Mouse (Mus musculus) spleen, adult 18-20 months (tissue): ENCODE data around the gene Gm11992.

ENCODE experiments used
- DNase-seq, 2 experiments: peaks; one replicate each; pipeline ENCODE4 v3.0.0; 2022; ENCODE audit warnings: mixed read lengths in 2 of 2

Gm11992 gene

DNA sequence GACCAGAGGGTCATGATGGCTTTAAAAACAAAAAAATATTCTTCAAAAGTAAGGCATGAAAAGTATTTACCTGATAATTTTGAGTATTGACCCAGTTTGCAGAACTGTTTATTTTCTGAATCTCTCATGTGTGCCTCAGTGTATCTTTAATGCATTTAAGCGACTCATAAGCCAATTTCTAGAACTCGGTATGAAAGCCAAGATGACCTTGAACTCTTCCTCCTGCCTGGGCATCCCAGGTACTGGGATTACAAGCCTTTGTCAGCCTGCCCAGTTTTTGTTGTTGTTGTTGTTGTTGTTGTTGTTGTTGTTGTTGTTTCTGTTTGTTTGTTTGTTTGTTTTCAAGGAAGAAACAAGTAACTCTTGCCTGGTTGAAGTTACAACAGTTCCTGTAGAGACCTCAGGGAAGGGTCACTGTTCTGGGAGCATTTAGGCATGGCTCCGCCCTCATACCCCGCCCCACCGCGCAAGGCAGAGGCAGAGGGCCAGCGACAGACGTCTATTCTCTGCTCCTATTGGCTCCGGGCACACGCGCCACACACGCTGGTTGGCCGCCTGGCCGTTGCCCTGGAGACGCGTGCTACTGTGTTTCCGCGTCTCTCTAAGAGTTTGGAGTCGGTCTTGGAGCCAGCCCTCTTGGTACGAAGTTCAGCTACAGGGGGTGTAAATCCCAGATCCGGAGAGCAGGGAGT is at the start of gene Gm11992:
Gene Gm11992 (plus strand): TSS at position 584 of the 692 bp plus-strand sequence.
- DNase-seq: peak; percentile 11 to 32

DNA sequence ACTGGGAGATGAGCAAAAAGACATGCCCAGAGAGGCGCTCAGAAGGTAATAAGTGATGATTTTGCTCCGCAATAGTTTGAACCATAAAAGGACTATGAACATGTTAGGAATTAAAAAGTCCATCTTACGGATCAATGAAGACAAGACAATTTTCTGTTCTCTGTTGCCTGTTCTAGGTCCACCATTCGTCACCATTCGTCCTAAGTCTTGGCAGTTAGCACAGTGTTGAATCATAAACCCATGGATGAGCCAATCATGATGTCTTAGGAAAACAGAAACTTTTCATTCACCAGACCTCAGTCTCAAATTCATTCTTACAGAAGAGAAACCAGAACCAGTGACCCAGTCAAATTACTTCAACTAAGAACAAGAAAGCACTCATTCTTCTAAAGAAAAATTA is 39.6 kb upstream of the Gm11992 start:
- DNase-seq: no peak

GRCm38 (mm10) chr11:9010416-9010815 is 38.0 kb upstream of the Gm11992 start:
- peak in 1 of 2 experiments; percentile 5 for DNase-seq

DNA sequence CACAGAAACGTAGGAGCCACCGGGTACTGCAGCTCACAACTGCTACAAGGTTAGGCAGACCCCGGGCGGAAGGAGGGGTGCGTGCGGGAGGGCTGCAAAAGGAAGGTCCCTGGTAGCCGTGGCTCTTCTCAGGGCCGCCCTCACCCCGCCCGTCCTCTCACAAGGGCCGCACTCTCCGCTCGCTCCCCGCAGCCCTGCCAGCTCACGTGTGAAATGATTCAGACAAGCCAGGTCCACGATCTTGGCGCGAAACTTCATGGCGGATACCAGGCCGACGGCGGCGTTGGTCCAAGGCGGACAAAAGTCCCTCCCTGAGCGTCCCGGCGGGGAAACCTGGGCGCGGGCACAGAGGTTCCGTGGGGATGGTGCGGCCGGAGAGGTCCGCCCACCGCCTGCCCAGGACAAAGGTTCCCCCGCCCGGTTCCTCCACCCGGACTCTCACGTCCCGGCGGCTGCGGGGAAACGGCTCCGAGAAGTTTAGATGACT is 37.5 kb upstream of the Gm11992 start, which contains the start of gene Hus1:
Gene Hus1 (minus strand): TSS at position 339 of the 487 bp plus-strand sequence.
- DNase-seq: peak; percentile 64 to 84

DNA sequence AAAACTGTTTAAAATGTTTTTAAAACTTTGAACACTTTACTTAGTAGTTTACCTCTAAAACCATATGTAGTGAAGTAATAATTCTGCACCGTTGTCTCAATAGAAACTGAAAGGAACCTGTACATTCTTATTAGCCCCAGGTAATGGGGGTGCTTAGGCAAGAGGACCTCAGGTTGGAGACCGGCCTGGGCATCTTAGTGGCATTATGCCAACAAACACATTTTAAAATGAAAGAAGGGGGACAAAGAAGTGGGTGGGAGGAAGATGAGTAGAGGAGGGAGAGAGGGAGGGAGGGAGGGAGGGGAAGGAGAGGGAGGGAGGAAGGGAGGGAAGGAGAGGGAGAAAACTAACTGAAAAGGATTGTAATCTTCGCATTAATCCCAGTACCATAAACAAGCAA is 37.0 kb upstream of the Gm11992 start:
- no peak for DNase-seq

- DNase-seq: no peak
Measured at GRCm38 (mm10) chr11:9014740-9015139, 33.7 kb upstream of the Gm11992 start.

DNA sequence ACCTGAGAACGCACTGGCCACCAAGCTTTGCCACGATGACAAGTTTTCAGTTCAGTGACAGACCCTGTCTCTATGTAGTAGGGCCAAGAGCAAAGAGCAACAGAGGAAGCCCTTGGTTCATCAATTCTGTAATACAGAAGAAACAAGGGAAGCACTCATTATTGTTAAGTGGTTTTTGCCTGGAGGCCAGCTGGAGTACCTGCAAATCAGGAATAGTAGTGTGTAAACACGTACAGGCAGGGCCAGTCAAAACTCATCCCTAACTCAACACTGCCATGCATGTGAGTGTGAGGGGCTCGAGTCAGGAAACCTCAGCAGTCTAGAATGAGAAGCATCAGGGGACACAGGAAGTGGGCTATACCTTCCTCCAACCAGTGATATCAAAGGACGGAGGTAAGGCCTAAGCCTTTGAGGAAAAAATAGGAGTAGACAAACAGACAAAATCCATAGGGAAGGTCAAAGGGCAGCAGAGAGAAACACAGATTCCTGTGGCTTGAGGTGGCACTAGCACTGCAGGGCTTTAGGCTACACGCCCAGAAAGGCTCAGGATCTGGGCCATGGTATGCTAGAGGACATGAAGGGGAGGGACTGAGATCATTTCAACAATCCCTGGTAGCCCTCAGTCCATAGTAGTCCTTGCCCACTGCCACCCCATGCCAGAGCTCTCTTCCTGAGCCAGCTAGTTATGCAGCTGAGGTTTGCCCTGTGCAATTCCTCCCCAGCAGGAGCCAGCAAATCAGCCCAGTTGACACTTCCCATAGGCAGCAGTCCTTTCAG is 29.7 kb upstream of the Gm11992 start:
- no peak for DNase-seq

DNA sequence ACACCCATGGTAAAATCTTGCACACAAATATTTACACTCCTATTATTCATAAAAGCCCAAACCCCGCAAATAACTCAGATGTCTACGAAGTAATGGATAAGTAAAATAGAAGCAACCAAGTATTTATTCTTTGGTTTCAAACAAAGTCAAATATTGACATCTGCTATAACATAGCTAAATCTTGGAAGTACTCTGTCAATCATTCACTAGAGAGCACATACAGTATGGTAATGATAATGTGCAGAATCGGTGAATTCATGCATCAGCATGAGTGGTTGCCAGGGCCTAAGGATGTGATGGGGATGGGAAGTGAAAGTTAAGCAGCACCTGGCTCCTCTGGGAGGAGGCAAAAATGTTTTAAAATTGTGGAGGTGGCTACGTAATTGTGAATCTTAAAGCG is 28.2 kb upstream of the Gm11992 start:
- no peak for DNase-seq

- no peak for DNase-seq
Measured at GRCm38 (mm10) chr11:9024782-9025181, 23.6 kb upstream of the Gm11992 start.

DNA sequence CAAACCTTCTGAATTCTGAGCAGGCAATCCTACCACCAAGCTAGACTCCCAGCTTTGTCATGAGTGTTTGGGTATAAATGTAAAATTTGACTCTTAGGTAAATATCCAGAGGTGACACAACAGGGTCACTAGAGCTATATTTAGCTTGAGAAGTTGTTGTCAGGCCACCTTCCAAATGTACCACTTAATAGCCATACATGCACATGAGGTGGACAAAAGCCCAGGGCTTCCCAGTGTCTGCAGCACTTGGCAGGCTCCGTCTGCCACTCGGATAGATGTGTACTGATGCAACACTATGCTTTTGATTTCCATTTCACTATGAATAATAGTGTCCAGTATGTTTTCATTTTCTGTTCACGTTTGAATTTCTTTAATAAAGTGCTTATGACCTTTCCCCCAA is 23.2 kb upstream of the Gm11992 start:
- DNase-seq: no peak

- DNase-seq: no peak
Measured at GRCm38 (mm10) chr11:9031530-9031929, 16.9 kb upstream of the Gm11992 start.

GRCm38 (mm10) chr11:9046546-9046945 is 1.8 kb upstream of the Gm11992 start:
- DNase-seq: no peak

DNA sequence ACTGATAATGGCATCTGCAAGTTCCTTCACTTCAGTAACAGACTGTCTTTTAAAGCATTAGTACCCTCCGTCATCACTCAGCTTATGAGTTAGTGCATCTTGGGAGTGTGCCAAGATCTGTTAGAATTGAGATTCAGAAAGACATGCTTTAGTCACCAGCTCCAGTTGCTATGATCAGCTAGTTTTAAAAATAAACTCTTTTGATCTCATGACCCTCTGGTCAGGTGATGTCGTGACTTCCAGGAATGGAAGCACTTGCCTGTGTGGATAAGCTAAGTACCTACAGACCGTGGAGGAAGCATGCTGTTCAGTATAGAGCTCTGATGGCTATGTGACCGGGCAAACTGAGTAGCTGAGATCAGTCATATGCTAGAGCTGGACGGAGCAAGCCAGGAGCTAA is 1.4 kb upstream of the Gm11992 start:
- no peak for DNase-seq

DNA sequence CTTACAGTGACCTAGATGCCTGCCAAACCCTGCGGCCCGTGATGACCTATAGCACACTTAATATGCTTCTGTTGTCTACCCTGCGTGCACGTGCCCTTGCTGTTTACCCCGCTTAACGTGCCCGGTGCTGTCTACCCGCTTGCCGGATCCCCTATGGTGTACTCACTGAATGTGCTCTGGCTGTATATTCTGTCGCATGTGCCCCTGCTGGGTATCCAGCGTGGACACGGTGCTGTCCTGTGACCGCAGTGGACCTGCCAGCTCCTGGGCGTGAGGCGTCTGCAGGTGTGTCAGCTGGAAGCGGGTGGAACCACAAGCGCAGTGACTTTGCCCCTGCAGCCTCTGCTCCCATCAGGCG is 288 bp downstream of the Gm11992 start, which contains the start of gene Sun3:
Gene Sun3 (minus strand): TSS at position 289 of the 358 bp plus-strand sequence.
- DNase-seq: no peak

DNA sequence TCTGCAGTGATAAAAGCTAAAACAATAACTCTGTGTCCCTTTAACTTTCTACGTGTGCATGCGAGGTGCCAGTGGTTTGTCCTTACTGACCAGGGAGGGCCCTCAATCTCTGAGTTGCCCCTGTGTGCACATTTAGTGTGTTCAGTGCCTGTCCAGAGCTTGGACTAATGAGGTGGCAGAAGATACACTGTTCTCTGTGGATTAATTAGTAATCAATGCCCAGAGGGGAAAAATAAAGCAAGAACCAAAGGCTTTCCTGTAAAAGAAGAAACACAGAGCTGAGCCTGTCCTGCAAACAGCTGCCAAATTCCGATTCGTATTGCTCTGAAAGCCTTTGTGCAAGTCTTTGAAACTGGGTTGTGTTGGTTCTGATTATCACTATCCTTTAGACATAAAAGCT is 1.8 kb downstream of the Gm11992 start:
- no peak for DNase-seq

GRCm38 (mm10) chr11:9051895-9052294 is 3.5 kb downstream of the Gm11992 start:
- no peak for DNase-seq

GRCm38 (mm10) chr11:9056937-9057336 is 8.5 kb downstream of the Gm11992 start:
- no peak for DNase-seq

- DNase-seq: no peak
Measured at GRCm38 (mm10) chr11:9057711-9058110, 9.3 kb downstream of the Gm11992 start.

DNA sequence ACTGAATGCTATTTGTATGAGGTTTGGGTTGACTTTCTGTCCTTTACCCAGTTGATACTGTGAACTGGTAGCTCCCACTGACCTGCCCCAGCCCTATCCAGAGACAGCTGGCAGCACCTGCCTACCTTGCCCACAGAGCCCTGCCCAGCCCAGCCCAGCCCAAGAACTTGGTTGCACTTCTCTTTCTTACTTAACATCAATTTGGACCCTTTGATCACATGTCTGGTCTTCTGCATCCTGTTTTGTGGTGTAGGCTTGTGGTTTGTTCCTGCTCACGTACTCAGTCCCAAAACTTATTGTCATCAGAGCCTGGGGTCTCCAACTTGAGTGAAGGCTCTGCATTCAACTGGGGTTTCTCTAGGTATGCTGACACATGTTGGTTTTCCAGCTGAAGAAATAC is 11.6 kb downstream of the Gm11992 start:
- no peak for DNase-seq

DNA sequence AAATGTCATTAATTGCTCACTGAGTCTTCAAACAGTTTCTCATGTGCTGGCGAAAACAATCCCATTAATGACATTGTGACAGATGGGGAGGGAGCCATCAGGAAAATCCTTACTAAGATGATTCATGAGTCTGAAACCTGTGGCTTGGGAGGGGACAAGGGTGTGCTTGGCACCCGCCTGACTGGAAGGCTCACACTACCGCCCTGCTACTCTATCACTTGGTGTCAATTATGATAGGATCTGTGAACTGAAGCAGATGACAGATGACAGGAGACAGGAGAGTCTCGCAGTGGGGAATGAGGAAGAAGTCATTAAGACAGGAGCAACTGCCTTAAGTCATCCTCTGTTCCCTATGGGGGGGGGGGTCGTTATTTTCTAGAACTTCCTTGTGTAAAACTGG is 12.1 kb downstream of the Gm11992 start:
- DNase-seq: no peak

DNA sequence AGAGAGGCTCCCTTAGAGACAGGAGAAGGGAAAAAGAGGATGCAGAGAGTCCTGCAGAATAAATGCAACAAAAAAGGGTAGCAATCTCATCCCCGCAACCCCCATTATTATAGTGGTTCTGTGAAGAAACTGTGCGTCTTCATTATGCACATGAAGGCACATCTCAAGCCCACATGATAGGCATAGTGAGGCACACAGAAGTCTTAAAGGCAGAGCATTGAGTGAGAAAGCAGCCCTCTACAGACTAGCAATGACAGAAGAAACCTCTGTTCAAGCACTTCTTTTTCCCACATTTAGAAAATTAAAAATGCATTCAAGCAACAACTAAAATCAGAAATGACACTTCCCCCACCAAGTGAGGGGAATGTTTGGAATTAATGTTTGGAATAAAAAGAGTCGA is 28.1 kb downstream of the Gm11992 start:
- no peak for DNase-seq

DNA sequence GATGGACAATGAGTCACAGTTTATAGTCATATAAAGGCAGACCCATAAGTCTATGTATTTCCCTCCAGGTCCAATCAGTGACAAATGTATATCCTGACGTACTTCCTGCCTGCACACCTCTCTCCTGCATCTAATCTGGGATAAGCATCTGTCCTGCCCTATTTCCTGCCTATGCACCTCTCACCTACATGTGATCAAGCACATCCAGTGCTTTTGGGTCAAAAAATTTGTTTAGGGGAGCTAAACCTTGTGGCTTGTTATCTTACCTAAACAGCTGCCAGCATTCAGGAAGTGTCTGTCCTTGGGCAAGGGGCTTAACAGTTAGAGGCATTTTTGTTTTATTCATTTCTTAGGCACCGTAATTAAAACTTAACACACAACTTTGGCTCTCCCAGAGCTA is 64.8 kb downstream of the Gm11992 start:
- no peak for DNase-seq

DNA sequence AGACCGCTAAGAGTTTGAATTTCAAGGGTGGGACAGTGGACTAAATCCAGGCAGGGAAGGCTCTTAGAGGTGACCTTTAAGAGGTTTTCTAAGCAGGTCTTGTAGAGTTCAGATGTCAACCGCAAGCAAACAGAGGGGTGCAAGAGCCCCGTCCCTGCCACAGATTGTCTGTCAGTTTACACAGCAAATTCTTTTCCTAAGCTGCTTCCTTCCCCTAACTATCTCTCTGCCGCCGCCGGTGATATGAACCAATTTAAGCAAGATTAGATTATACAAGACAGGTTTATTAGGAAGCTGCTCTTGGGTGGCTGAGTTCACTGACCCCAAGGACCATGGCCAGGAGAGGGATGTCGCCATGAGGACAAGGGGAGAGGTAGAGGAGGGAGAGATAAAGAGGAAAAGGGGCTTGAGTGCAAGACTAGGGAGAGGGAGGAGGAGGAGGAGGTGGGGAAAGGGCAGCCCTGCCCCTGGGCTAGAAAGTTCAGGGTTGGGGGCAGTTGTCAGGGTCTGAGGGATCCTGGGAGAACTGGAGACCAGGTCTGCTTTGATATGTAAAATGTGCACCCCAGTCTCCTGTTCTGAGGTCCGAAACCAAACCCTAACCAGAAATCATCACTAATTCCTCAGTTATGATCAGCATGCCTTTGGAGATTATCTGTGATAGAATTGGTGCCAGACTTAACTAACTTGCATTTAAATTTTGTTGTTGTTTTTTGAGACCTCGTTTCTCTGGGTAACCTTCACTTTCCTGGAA is 67.2 kb downstream of the Gm11992 start:
- DNase-seq: no peak
